Mouse (Mus musculus) liver, embryonic 14.5 days (tissue): ENCODE measurements at regions not wholly inside any gene's neighbourhood (a gene's known extent, or its start where the extent isn't known, plus 50 kb on each side); places are given as distances from the start of the nearest gene placed in this dataset.

Source experiments
- CTCF ChIP-seq: IDR thresholded peaks from 2 replicates; pipeline ENCODE4 v1.5.1; 2016; ENCODE audit warnings: antibody characterized with exemption, low read depth, control low read depth
- EP300 ChIP-seq: IDR thresholded peaks from 2 replicates; pipeline ENCODE4 v1.6.1; 2016; ENCODE audit warnings: antibody characterized with exemption, low read depth

DNA sequence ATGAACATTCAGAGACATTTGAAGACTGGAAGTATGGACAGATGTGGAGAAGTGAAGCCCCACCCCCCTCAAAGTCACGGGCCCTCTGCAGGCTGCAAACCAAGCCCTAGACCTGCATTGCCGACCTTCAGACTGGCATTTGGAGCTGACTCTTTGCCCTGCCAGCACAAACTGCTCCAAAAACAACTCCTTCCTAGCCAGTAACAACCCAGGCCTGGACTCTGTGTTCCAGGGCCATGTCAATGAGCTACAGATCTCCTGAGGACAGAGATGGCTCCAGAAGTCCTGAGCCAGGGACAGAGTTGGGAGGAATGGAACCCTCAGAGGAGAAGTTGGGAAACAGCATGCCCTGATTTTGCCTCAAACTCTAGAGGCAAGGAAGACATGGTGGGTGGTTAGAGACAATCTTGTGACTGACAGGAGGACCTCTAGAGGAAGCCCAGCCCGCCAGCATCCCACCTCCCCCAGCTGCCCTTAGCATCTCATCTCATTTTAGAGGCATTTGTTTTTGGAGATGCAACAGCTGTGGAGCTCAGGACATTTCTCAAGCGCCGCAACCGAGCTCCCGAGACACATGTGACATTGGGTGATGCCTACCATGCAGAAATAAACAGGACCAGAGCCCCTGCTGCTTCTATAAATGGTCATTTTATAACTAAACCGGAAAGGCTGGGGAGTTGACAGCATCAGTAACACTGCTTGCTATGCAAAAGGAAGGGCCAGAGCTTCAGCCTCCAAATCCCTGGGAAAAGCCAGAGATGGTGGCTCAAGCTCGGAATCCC, 56.2 kb upstream of the Tbx5 start:
- TF ChIP-seq CTCF (no peak), EP300 (no peak)
